Mouse (Mus musculus) liver, postnatal 0 days (tissue): ENCODE measurements at regions not wholly inside any gene's neighbourhood (a gene's known extent, or its start where the extent isn't known, plus 50 kb on each side); places are given as distances from the start of the nearest gene placed in this dataset.

Experiments used
- ATAC-seq: fragments of 200-750 bp; cut with Nextera tagmentation; 2 replicates; pipeline ENCODE4 v1.8.0; 2017; ENCODE audit warnings: mild to moderate bottlenecking, moderate library complexity
- DNase-seq: peaks from one replicate; pipeline ENCODE4 v3.0.0-alpha.2; 2016
- H3K27ac ChIP-seq: fragments of 300-500 bp; sonication (generic); 2 replicates; pipeline ENCODE4 v1.5.1; 2014; ENCODE audit warnings: antibody characterized with exemption, moderate library complexity, mild to moderate bottlenecking, low read depth
- H3K27me3 ChIP-seq: fragments of 300-500 bp; sonication (generic); 2 replicates; pipeline ENCODE4 v1.6.1; 2014; ENCODE audit warnings: low read length, control low read depth, mixed read lengths; ENCODE audit not compliant: insufficient read depth
- H3K36me3 ChIP-seq: fragments of 300-500 bp; sonication (generic); replicated peaks from 2 replicates; pipeline ENCODE4 v1.6.1; 2014; ENCODE audit warnings: mild to moderate bottlenecking, control low read depth, low read length, moderate library complexity, mixed read lengths; ENCODE audit not compliant: insufficient read depth
- H3K4me1 ChIP-seq: fragments of 300-500 bp; sonication (generic); 2 replicates; pipeline ENCODE4 v1.6.1; 2014; ENCODE audit warnings: antibody characterized with exemption, mild to moderate bottlenecking, control low read depth; ENCODE audit not compliant: insufficient read depth
- H3K4me2 ChIP-seq: fragments of 300-500 bp; sonication (generic); 2 replicates; pipeline ENCODE4 v1.6.1; 2014; ENCODE audit warnings: low read depth, mild to moderate bottlenecking, low read length, moderate library complexity, mixed read lengths
- H3K4me3 ChIP-seq: fragments of 300-500 bp; sonication (generic); 2 replicates; pipeline ENCODE4 v1.5.1; 2014; ENCODE audit warnings: low read depth, low read length
- H3K9ac ChIP-seq: fragments of 300-500 bp; sonication (generic); replicated peaks from 2 replicates; pipeline ENCODE4 v1.6.1; 2014; ENCODE audit warnings: mild to moderate bottlenecking, moderate library complexity
- H3K9me3 ChIP-seq: fragments of 300-500 bp; sonication (generic); 2 replicates; pipeline ENCODE4 v1.6.1; 2016; ENCODE audit warnings: mild to moderate bottlenecking, control low read depth, low read length, mixed read lengths
- CTCF ChIP-seq: sonication (generic); IDR thresholded peaks from 2 replicates; pipeline ENCODE4 v1.5.1; 2016; ENCODE audit warnings: antibody characterized with exemption, low read depth
- EP300 ChIP-seq: IDR thresholded peaks from 2 replicates; pipeline ENCODE4 v1.6.1; 2016; ENCODE audit warnings: antibody characterized with exemption, low read depth, mild to moderate bottlenecking
- WGBS: fragments of 180-500 bp; shearing (Covaris S2); extraction: QIAGEN DNeasy Blood & Tissue Kit; methylation state at CpG from one replicate; pipeline ENCODE4 v1.1.7; 2014; ENCODE audit not compliant: insufficient replicate concordance; 5-methylcytosine and 5-hydroxymethylcytosine counted together

- 33% methylated on average over 12 of the region's 12 CpGs for WGBS
- TF ChIP-seq EP300 (no peak), CTCF (no peak)
- no peak for ATAC-seq
- Histone ChIP-seq H3K9me3 (no peaks in the 10 kb centered on the region), H3K4me2 (no peak overlapping the region), H3K36me3 (no peaks in the 10 kb centered on the region), H3K9ac (no peak overlapping the region), H3K27me3 (no peaks in the 10 kb centered on the region; the same call in 1 of the 2 replicates), H3K4me3 (no peak overlapping the region), H3K4me1 (no peaks in the 10 kb centered on the region), H3K27ac (no peak overlapping the region)
- no peak for DNase-seq
Measured at GRCm38 (mm10) chrX:11550164-11550851, 222.7 kb downstream of the H2al1j start.

- Histone ChIP-seq H3K4me3 (no peak overlapping the region), H3K4me2 (no peak overlapping the region), H3K36me3 (no peaks in the 10 kb centered on the region), H3K27ac (no peak overlapping the region), H3K27me3 (no peaks in the 10 kb centered on the region; the same call in 1 of the 2 replicates), H3K9me3 (no peaks in the 10 kb centered on the region), H3K4me1 (no peaks in the 10 kb centered on the region), H3K9ac (no peak overlapping the region)
- no peak for TF ChIP-seq CTCF
- no peak for TF ChIP-seq EP300
- ATAC-seq (no peak), DNase-seq (no peak)
- WGBS = 67% methylated on average over 5 of the region's 5 CpGs
Measured at GRCm38 (mm10) chrX:11552177-11552576, 224.6 kb downstream of the H2al1j start.

- 74% methylated on average over 7 of the region's 7 CpGs for WGBS
- Histone ChIP-seq H3K27ac (no peak overlapping the region), H3K27me3 (no peaks in the 10 kb centered on the region; the same call in 1 of the 2 replicates), H3K9ac (no peak overlapping the region), H3K4me1 (no peaks in the 10 kb centered on the region), H3K4me2 (no peak overlapping the region), H3K36me3 (no peaks in the 10 kb centered on the region), H3K4me3 (no peak overlapping the region), H3K9me3 (no peaks in the 10 kb centered on the region)
- no peak for DNase-seq
- no peak for TF ChIP-seq EP300
- TF ChIP-seq CTCF = no peak
- ATAC-seq = no peak
Measured at GRCm38 (mm10) chrX:11555035-11555570, 227.5 kb downstream of the H2al1j start.

DNA sequence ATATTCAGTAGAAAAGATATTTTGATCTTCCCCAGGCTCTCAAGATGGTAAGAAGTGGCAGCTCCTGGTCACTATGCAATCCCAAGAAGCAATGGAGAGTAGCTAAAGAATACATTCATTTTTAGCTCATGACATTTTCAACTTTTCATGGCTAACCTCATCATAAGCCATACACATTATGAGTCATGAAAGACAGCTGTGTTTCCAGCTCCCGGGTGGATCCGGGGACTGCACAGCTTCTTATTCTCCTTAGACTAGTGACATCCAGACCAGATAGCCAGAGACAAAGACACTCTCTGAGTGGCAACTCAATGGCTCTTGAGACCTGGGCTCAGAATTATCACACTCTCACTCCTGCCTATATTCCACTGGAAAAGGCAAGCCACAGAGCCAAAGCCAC is 230.6 kb downstream of the H2al1j start:
- Histone ChIP-seq H3K9ac (no peak overlapping the region), H3K27me3 (0 out of 2 replicates have a peak, but pooled peaks cover 4% of the 10 kb centered on the region), H3K4me2 (no peak overlapping the region), H3K9me3 (no peaks in the 10 kb centered on the region), H3K36me3 (no peaks in the 10 kb centered on the region), H3K4me3 (no peak overlapping the region), H3K4me1 (no peaks in the 10 kb centered on the region), H3K27ac (no peak overlapping the region)
- TF ChIP-seq CTCF = no peak
- TF ChIP-seq EP300 = no peak
- ATAC-seq (no peak), DNase-seq (no peak)
- WGBS = 78% methylated on average over 2 of the region's 2 CpGs

- H3K36me3 ChIP-seq = no peaks in the 10 kb centered on the region
- no peak overlapping the region for H3K9ac ChIP-seq
- ATAC-seq = no peak
- TF ChIP-seq CTCF (no peak), EP300 (no peak)
- H3K27me3 ChIP-seq = 0 out of 2 replicates have a peak, but pooled peaks cover 4% of the 10 kb centered on the region
- no peaks in the 10 kb centered on the region for H3K4me1 ChIP-seq
- 62% methylated on average over 14 of the region's 17 CpGs for WGBS
- DNase-seq = no peak
- no peak overlapping the region for H3K4me2 ChIP-seq
- H3K4me3 ChIP-seq = no peak overlapping the region
- no peak overlapping the region for H3K27ac ChIP-seq
- no peaks in the 10 kb centered on the region for H3K9me3 ChIP-seq
Measured at GRCm38 (mm10) chrX:11560550-11561276, 233.1 kb downstream of the H2al1j start.

GRCm38 (mm10) chrX:11565888-11566287 is 238.3 kb downstream of the H2al1j start:
- 63% methylated on average over 2 of the region's 2 CpGs for WGBS
- ATAC-seq = no peak

More at GRCm38 (mm10) chrX:11565888-11566287, 238.3 kb downstream of the H2al1j start:
- no peak overlapping the region for H3K4me3 ChIP-seq
- H3K4me1 ChIP-seq = no peaks in the 10 kb centered on the region
- no peak overlapping the region for H3K9ac ChIP-seq
- no peak overlapping the region for H3K27ac ChIP-seq
- no peaks in the 10 kb centered on the region for H3K9me3 ChIP-seq
- H3K27me3 ChIP-seq = 0 out of 2 replicates have a peak, but pooled peaks cover 4% of the 10 kb centered on the region
- no peaks in the 10 kb centered on the region for H3K36me3 ChIP-seq
- DNase-seq = no peak
- no peak for TF ChIP-seq CTCF
- TF ChIP-seq EP300 = no peak
- H3K4me2 ChIP-seq = no peak overlapping the region
